Mouse (Mus musculus): Measurements from ENCODE around the gene Atp6v1g2. TPM values are rescaled to one million over a fixed set of nuclear protein-coding genes. Genes with fewer than 3 reads are reported as not detected.

The Atp6v1g2 gene
- polyA plus RNA-seq, 1 experiment from 2014 or later, result 6.2 TPM

- Histone ChIP-seq H3K9me3 (replicated peaks; ENCODE audit: control insufficient read depth, low read length) (no peaks in the 10 kb centered on the region), H3K36me3 (replicated peaks; ENCODE audit: control insufficient read depth, insufficient read depth, low read depth, low read length) (no peaks in the 10 kb centered on the region), H3K4me2 (ENCODE audit: low read depth, low read length) (no peak overlapping the region), H3K27ac (replicated peaks; ENCODE audit: low read depth, low read length) (no peak overlapping the region), H3K9ac (replicated peaks; ENCODE audit: low read length) (no peak overlapping the region), H3K4me1 (ENCODE audit: control insufficient read depth, insufficient read depth, low read length) (no peaks in the 10 kb centered on the region), H3K4me3 (ENCODE audit: low read depth, low read length) (no peak overlapping the region), H3K27me3 (ENCODE audit: control insufficient read depth, insufficient read depth, low read length) (peaks cover 1% of the 10 kb centered on the region; the same call in 1 of the 2 replicates)
- no peak for DNase-seq (ENCODE audit: low spot score)
- no peak for ATAC-seq (replicated peaks; ENCODE audit: insufficient number of reproducible peaks, low FRiP score, low TSS enrichment, low read depth)
- WGBS, result 77% methylated on average over 12 of the region's 12 CpGs
These were observed 23.5 kb upstream of the Atp6v1g2 start for GRCm38 (mm10) chr17:35209785-35210535.

GRCm38 (mm10) chr17:35210593-35210992 is 22.9 kb upstream of the Atp6v1g2 start:
- H3K4me1 ChIP-seq (ENCODE audit: control insufficient read depth, insufficient read depth, low read length), result no peaks in the 10 kb centered on the region
- no peak overlapping the region for H3K9ac ChIP-seq (replicated peaks; ENCODE audit: low read length)
- no peak overlapping the region for H3K4me3 ChIP-seq (ENCODE audit: low read depth, low read length)
- H3K27me3 ChIP-seq (ENCODE audit: control insufficient read depth, insufficient read depth, low read length), result no peaks in the 10 kb centered on the region
- DNase-seq (ENCODE audit: low spot score), result no peak
- no peaks in the 10 kb centered on the region for H3K36me3 ChIP-seq (replicated peaks; ENCODE audit: control insufficient read depth, insufficient read depth, low read depth, low read length)
- no peak overlapping the region for H3K27ac ChIP-seq (replicated peaks; ENCODE audit: low read depth, low read length)
- no peak for ATAC-seq (replicated peaks; ENCODE audit: insufficient number of reproducible peaks, low FRiP score, low TSS enrichment, low read depth)
- H3K9me3 ChIP-seq (replicated peaks; ENCODE audit: control insufficient read depth, low read length), result no peaks in the 10 kb centered on the region
- H3K4me2 ChIP-seq (ENCODE audit: low read depth, low read length), result no peak overlapping the region
- WGBS, result 75% methylated on average over 3 of the region's 3 CpGs

GRCm38 (mm10) chr17:35213071-35213470 is 20.4 kb upstream of the Atp6v1g2 start:
- Histone ChIP-seq H3K9ac (replicated peaks; ENCODE audit: low read length) (no peak overlapping the region), H3K9me3 (replicated peaks; ENCODE audit: control insufficient read depth, low read length) (no peaks in the 10 kb centered on the region), H3K27ac (replicated peaks; ENCODE audit: low read depth, low read length) (no peak overlapping the region), H3K36me3 (replicated peaks; ENCODE audit: control insufficient read depth, insufficient read depth, low read depth, low read length) (no peaks in the 10 kb centered on the region), H3K4me2 (ENCODE audit: low read depth, low read length) (no peak overlapping the region), H3K27me3 (ENCODE audit: control insufficient read depth, insufficient read depth, low read length) (no peaks in the 10 kb centered on the region), H3K4me3 (ENCODE audit: low read depth, low read length) (no peak overlapping the region), H3K4me1 (ENCODE audit: control insufficient read depth, insufficient read depth, low read length) (no peaks in the 10 kb centered on the region)
- 92% methylated on average over 5 of the region's 5 CpGs for WGBS
- DNase-seq (ENCODE audit: low spot score) (no peak), ATAC-seq (replicated peaks; ENCODE audit: insufficient number of reproducible peaks, low FRiP score, low TSS enrichment, low read depth) (no peak)

GRCm38 (mm10) chr17:35218516-35219193 is 14.8 kb upstream of the Atp6v1g2 start:
- no peak overlapping the region for H3K9ac ChIP-seq (replicated peaks; ENCODE audit: low read length)
- no peaks in the 10 kb centered on the region for H3K36me3 ChIP-seq (replicated peaks; ENCODE audit: control insufficient read depth, insufficient read depth, low read depth, low read length)
- no peak overlapping the region for H3K27ac ChIP-seq (replicated peaks; ENCODE audit: low read depth, low read length)
- no peak for DNase-seq (ENCODE audit: low spot score)
- no peak for ATAC-seq (replicated peaks; ENCODE audit: insufficient number of reproducible peaks, low FRiP score, low TSS enrichment, low read depth)
- no peaks in the 10 kb centered on the region for H3K9me3 ChIP-seq (replicated peaks; ENCODE audit: control insufficient read depth, low read length)
- no peaks in the 10 kb centered on the region for H3K4me1 ChIP-seq (ENCODE audit: control insufficient read depth, insufficient read depth, low read length)
- WGBS, result 83% methylated on average over 18 of the region's 18 CpGs
- H3K27me3 ChIP-seq (ENCODE audit: control insufficient read depth, insufficient read depth, low read length), result no peaks in the 10 kb centered on the region
- H3K4me3 ChIP-seq (ENCODE audit: low read depth, low read length), result no peak overlapping the region
- no peak overlapping the region for H3K4me2 ChIP-seq (ENCODE audit: low read depth, low read length)

- Histone ChIP-seq H3K4me2 (ENCODE audit: low read depth, low read length) (no peak overlapping the region), H3K9ac (replicated peaks; ENCODE audit: low read length) (no peak overlapping the region), H3K27ac (replicated peaks; ENCODE audit: low read depth, low read length) (no peak overlapping the region), H3K4me1 (ENCODE audit: control insufficient read depth, insufficient read depth, low read length) (no peaks in the 10 kb centered on the region), H3K9me3 (replicated peaks; ENCODE audit: control insufficient read depth, low read length) (no peaks in the 10 kb centered on the region), H3K4me3 (ENCODE audit: low read depth, low read length) (no peak overlapping the region), H3K36me3 (replicated peaks; ENCODE audit: control insufficient read depth, insufficient read depth, low read depth, low read length) (no peaks in the 10 kb centered on the region), H3K27me3 (ENCODE audit: control insufficient read depth, insufficient read depth, low read length) (no peaks in the 10 kb centered on the region)
- WGBS, result 84% methylated on average over 6 of the region's 6 CpGs
- DNase-seq (ENCODE audit: low spot score) (no peak), ATAC-seq (replicated peaks; ENCODE audit: insufficient number of reproducible peaks, low FRiP score, low TSS enrichment, low read depth) (no peak)
These were observed 13.8 kb upstream of the Atp6v1g2 start for GRCm38 (mm10) chr17:35219601-35220041.

GRCm38 (mm10) chr17:35220156-35220952 is 13.1 kb upstream of the Atp6v1g2 start, which contains the start of gene Gm16181:
Gene Gm16181 (plus strand): TSS chr17:35220834.
- Histone ChIP-seq H3K9ac (replicated peaks; ENCODE audit: low read length) (no peak within 1 kb of the TSS), H3K27ac (replicated peaks; ENCODE audit: low read depth, low read length) (no peak within 1 kb of the TSS), H3K4me2 (ENCODE audit: low read depth, low read length) (no peak within 1 kb of the TSS), H3K4me3 (ENCODE audit: low read depth, low read length) (no peak within 1 kb of the TSS), H3K36me3 (replicated peaks; ENCODE audit: control insufficient read depth, insufficient read depth, low read depth, low read length) (peaks cover 4% of the 10 kb centered on the region; the same call in 1 of the 2 replicates), H3K4me1 (ENCODE audit: control insufficient read depth, insufficient read depth, low read length) (no peaks in the 10 kb centered on the region), H3K27me3 (ENCODE audit: control insufficient read depth, insufficient read depth, low read length) (no peaks in the 10 kb centered on the region), H3K9me3 (replicated peaks; ENCODE audit: control insufficient read depth, low read length) (no peaks in the 10 kb centered on the region)
- DNase-seq (ENCODE audit: low spot score) (no peak), ATAC-seq (replicated peaks; ENCODE audit: insufficient number of reproducible peaks, low FRiP score, low TSS enrichment, low read depth) (no peak)
- 79% methylated on average over 28 of the region's 28 CpGs for WGBS

GRCm38 (mm10) chr17:35222299-35222698 is 11.2 kb upstream of the Atp6v1g2 start:
- DNase-seq (ENCODE audit: low spot score), result no peak
- 77% methylated on average over 6 of the region's 6 CpGs for WGBS
- Histone ChIP-seq H3K4me2 (ENCODE audit: low read depth, low read length) (no peak overlapping the region), H3K36me3 (replicated peaks; ENCODE audit: control insufficient read depth, insufficient read depth, low read depth, low read length) (peaks cover 4% of the 10 kb centered on the region; the same call in 1 of the 2 replicates), H3K4me3 (ENCODE audit: low read depth, low read length) (no peak overlapping the region), H3K9me3 (replicated peaks; ENCODE audit: control insufficient read depth, low read length) (no peaks in the 10 kb centered on the region), H3K27ac (replicated peaks; ENCODE audit: low read depth, low read length) (no peak overlapping the region), H3K27me3 (ENCODE audit: control insufficient read depth, insufficient read depth, low read length) (no peaks in the 10 kb centered on the region), H3K9ac (replicated peaks; ENCODE audit: low read length) (no peak overlapping the region), H3K4me1 (ENCODE audit: control insufficient read depth, insufficient read depth, low read length) (no peaks in the 10 kb centered on the region)
- ATAC-seq (replicated peaks; ENCODE audit: insufficient number of reproducible peaks, low FRiP score, low TSS enrichment, low read depth), result no peak

All from embryonic facial prominence, embryonic 11.5 days (tissue).